Mouse (Mus musculus): ENCODE data around the gene Spns3. TPM values are rescaled to one million over a fixed set of nuclear protein-coding genes. Genes with fewer than 3 reads are reported as not detected.

The Spns3 gene
- total and polyA plus RNA-seq, 2 experiments = under 0.01 to 0.06 TPM

DNA sequence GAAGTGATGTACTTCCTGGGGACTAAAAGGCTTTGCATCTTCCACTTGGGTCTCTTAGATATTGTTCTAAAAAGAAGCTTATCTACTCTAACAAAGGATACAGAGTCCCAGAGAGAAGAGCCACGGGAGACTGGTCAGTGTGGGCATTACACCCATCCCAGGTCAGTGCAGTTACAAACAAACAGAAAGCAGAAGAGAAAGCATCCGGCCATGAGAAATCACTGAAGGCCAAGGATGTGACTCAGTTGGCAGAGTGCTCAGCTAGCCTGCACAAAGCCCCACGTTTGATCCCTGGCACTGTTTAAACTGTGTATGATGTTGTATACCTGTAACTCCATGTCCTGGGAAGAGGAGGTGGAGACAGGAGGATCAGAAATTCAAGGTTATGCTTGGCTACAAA lies 30.4 kb downstream of the Spns3 start:
- Histone ChIP-seq H3K9ac (ENCODE audit: low read depth, low read length) (no peak overlapping the region), H3K36me3 (ENCODE audit: control insufficient read depth, insufficient read depth, low read length) (no peaks in the 10 kb centered on the region), H3K4me1 (ENCODE audit: control insufficient read depth, insufficient read depth, low read length) (peaks cover 6% of the 10 kb centered on the region), H3K4me3 (ENCODE audit: insufficient read depth, low read depth, low read length) (no peak overlapping the region), H3K27me3 (ENCODE audit: control insufficient read depth, insufficient read depth, low read length) (no peaks in the 10 kb centered on the region), H3K27ac (replicated peaks; ENCODE audit: insufficient read depth, low read depth, low read length) (no peak overlapping the region), H3K79me2 (ENCODE audit: control insufficient read depth, insufficient read depth, low read length) (no peaks in the 10 kb centered on the region)
- 61% methylated on average over 3 of the region's 3 CpGs for WGBS
- DNase-seq (ENCODE audit: extremely low read depth, low read depth, low spot score) = no peak
- TF ChIP-seq CTCF (IDR thresholded peaks at IDR 0.05; ENCODE audit: low read depth, low read length) (no peak), POLR2A (IDR thresholded peaks at IDR 0.05; ENCODE audit: extremely low read depth, insufficient read depth, low read length) (no peak)

DNA sequence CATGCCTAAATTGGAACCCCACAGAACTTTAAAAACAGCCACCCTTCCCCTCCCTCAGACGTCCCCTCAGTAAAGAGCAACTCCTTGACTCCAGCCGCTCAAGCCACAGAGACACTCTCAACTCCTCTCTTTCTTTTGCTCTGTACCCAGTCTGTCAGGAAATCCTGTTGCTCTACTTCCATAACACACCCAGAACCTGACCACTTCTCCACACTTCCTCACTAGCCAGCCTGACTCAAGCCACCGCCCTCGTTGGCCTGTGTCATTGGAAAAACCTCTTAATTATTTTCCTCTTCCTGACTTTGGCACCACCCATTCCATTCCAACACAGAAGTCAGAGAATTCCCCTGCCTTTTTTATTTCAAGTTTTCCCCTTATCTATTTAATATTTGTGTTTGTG lies 31.1 kb downstream of the Spns3 start:
- no peak for DNase-seq (ENCODE audit: extremely low read depth, low read depth, low spot score)
- H3K9ac ChIP-seq (ENCODE audit: low read depth, low read length) = no peak overlapping the region
- no peak overlapping the region for H3K27ac ChIP-seq (replicated peaks; ENCODE audit: insufficient read depth, low read depth, low read length)
- H3K4me3 ChIP-seq (ENCODE audit: insufficient read depth, low read depth, low read length) = no peak overlapping the region
- no peaks in the 10 kb centered on the region for H3K36me3 ChIP-seq (ENCODE audit: control insufficient read depth, insufficient read depth, low read length)
- H3K79me2 ChIP-seq (ENCODE audit: control insufficient read depth, insufficient read depth, low read length) = no peaks in the 10 kb centered on the region
- H3K4me1 ChIP-seq (ENCODE audit: control insufficient read depth, insufficient read depth, low read length) = peaks cover 6% of the 10 kb centered on the region
- no peak for TF ChIP-seq POLR2A (IDR thresholded peaks at IDR 0.05; ENCODE audit: extremely low read depth, insufficient read depth, low read length)
- no peak for TF ChIP-seq CTCF (IDR thresholded peaks at IDR 0.05; ENCODE audit: low read depth, low read length)
- no peaks in the 10 kb centered on the region for H3K27me3 ChIP-seq (ENCODE audit: control insufficient read depth, insufficient read depth, low read length)
- WGBS = 71% methylated on average over 4 of the region's 4 CpGs

DNA sequence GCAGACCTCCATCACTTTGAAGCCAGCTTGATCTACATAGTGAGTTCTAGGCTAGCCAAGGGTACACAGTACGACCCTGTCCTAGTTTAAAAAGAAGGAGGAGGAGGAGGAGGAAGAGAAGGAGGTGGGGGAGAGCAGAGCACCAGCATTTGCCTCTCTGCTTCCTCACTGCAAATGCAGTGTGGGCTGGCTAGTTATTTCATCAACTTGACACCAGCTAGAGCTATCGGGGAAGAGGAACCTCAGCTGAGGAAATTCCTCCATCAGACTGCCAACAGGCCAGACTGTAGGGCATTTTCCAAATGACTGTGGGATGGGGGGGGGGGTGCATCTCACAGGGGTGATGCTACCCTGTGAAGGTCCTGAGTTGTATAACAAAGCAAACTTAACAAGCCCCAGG lies 31.9 kb downstream of the Spns3 start:
- Histone ChIP-seq H3K27ac (replicated peaks; ENCODE audit: insufficient read depth, low read depth, low read length) (no peak overlapping the region), H3K36me3 (ENCODE audit: control insufficient read depth, insufficient read depth, low read length) (no peaks in the 10 kb centered on the region), H3K4me1 (ENCODE audit: control insufficient read depth, insufficient read depth, low read length) (peaks cover 6% of the 10 kb centered on the region), H3K9ac (ENCODE audit: low read depth, low read length) (no peak overlapping the region), H3K27me3 (ENCODE audit: control insufficient read depth, insufficient read depth, low read length) (no peaks in the 10 kb centered on the region), H3K79me2 (ENCODE audit: control insufficient read depth, insufficient read depth, low read length) (no peaks in the 10 kb centered on the region), H3K4me3 (ENCODE audit: insufficient read depth, low read depth, low read length) (no peak overlapping the region)
- TF ChIP-seq CTCF (IDR thresholded peaks at IDR 0.05; ENCODE audit: low read depth, low read length) (no peak), POLR2A (IDR thresholded peaks at IDR 0.05; ENCODE audit: extremely low read depth, insufficient read depth, low read length) (no peak)
- WGBS = 66% methylated on average over 2 of the region's 2 CpGs
- no peak for DNase-seq (ENCODE audit: extremely low read depth, low read depth, low spot score)

DNA sequence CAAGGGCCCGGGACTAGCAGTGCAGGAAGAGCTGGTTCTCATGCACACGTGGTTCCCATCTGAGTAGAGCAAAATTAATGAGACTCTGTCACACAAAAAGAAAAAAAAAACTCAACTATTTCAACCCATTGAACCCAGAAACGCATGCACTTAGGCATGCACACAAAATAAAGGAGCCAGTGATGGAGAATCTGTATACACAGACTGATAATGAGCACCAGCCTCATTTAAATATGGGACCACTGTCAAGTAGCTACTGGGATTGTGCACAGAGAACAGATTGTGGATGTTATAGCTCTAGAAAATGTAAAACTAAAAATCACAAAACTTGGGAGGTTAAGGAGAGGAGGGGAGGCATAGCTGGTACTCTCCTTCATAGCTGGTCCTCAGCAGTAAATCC lies 35.3 kb downstream of the Spns3 start:
- H3K36me3 ChIP-seq (ENCODE audit: control insufficient read depth, insufficient read depth, low read length) = no peaks in the 10 kb centered on the region
- H3K4me1 ChIP-seq (ENCODE audit: control insufficient read depth, insufficient read depth, low read length) = no peaks in the 10 kb centered on the region
- no peak overlapping the region for H3K9ac ChIP-seq (ENCODE audit: low read depth, low read length)
- no peak overlapping the region for H3K4me3 ChIP-seq (ENCODE audit: insufficient read depth, low read depth, low read length)
- 65% methylated on average over 3 of the region's 3 CpGs for WGBS
- no peaks in the 10 kb centered on the region for H3K79me2 ChIP-seq (ENCODE audit: control insufficient read depth, insufficient read depth, low read length)
- DNase-seq (ENCODE audit: extremely low read depth, low read depth, low spot score) = no peak
- no peaks in the 10 kb centered on the region for H3K27me3 ChIP-seq (ENCODE audit: control insufficient read depth, insufficient read depth, low read length)
- TF ChIP-seq POLR2A (IDR thresholded peaks at IDR 0.05; ENCODE audit: extremely low read depth, insufficient read depth, low read length) = no peak
- TF ChIP-seq CTCF (IDR thresholded peaks at IDR 0.05; ENCODE audit: low read depth, low read length) = no peak
- no peak overlapping the region for H3K27ac ChIP-seq (replicated peaks; ENCODE audit: insufficient read depth, low read depth, low read length)

DNA sequence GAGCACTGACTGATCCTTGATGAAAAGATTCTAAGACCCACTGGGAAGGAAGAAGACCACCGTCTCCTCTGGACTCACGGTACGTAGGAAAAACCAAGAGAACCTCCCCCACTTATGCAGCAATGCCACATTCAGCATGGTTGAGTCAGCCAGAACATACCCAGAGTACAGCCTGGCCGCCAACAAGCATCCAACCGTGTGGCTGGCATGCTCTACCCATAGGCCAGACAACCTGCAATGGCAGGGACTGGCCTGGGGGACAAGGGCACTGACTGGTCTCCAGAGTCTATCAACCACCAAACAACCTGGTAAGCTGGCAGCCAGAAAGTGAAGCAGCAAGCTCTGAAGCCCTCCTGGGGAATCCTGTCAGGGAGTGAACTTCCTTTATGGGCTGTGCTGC lies 41.7 kb downstream of the Spns3 start:
- H3K4me1 ChIP-seq (ENCODE audit: control insufficient read depth, insufficient read depth, low read length) = peaks cover 4% of the 10 kb centered on the region; the same call in 1 of the 2 replicates
- no peak overlapping the region for H3K27ac ChIP-seq (replicated peaks; ENCODE audit: insufficient read depth, low read depth, low read length)
- no peak overlapping the region for H3K9ac ChIP-seq (ENCODE audit: low read depth, low read length)
- H3K79me2 ChIP-seq (ENCODE audit: control insufficient read depth, insufficient read depth, low read length) = no peaks in the 10 kb centered on the region
- no peaks in the 10 kb centered on the region for H3K36me3 ChIP-seq (ENCODE audit: control insufficient read depth, insufficient read depth, low read length)
- 97% methylated on average over 5 of the region's 5 CpGs for WGBS
- H3K4me3 ChIP-seq (ENCODE audit: insufficient read depth, low read depth, low read length) = no peak overlapping the region
- TF ChIP-seq POLR2A (IDR thresholded peaks at IDR 0.05; ENCODE audit: extremely low read depth, insufficient read depth, low read length) (no peak), CTCF (IDR thresholded peaks at IDR 0.05; ENCODE audit: low read depth, low read length) (no peak)
- DNase-seq (ENCODE audit: extremely low read depth, low read depth, low spot score) = no peak
- H3K27me3 ChIP-seq (ENCODE audit: control insufficient read depth, insufficient read depth, low read length) = no peaks in the 10 kb centered on the region

GRCm38 (mm10) chr11:72507651-72508050 lies 42.7 kb downstream of the Spns3 start:
- peaks cover 4% of the 10 kb centered on the region; the same call in 1 of the 2 replicates for H3K4me1 ChIP-seq (ENCODE audit: control insufficient read depth, insufficient read depth, low read length)
- TF ChIP-seq POLR2A (IDR thresholded peaks at IDR 0.05; ENCODE audit: extremely low read depth, insufficient read depth, low read length) = no peak
- no peak for TF ChIP-seq CTCF (IDR thresholded peaks at IDR 0.05; ENCODE audit: low read depth, low read length)
- H3K4me3 ChIP-seq (ENCODE audit: insufficient read depth, low read depth, low read length) = no peak overlapping the region
- no peak overlapping the region for H3K27ac ChIP-seq (replicated peaks; ENCODE audit: insufficient read depth, low read depth, low read length)
- H3K36me3 ChIP-seq (ENCODE audit: control insufficient read depth, insufficient read depth, low read length) = no peaks in the 10 kb centered on the region
- no peak for DNase-seq (ENCODE audit: extremely low read depth, low read depth, low spot score)
- H3K79me2 ChIP-seq (ENCODE audit: control insufficient read depth, insufficient read depth, low read length) = no peaks in the 10 kb centered on the region
- no peak overlapping the region for H3K9ac ChIP-seq (ENCODE audit: low read depth, low read length)
- no peaks in the 10 kb centered on the region for H3K27me3 ChIP-seq (ENCODE audit: control insufficient read depth, insufficient read depth, low read length)
